Comparison of ENCODE assay signal across 7 mouse cellular contexts in the genomic region with DNA sequence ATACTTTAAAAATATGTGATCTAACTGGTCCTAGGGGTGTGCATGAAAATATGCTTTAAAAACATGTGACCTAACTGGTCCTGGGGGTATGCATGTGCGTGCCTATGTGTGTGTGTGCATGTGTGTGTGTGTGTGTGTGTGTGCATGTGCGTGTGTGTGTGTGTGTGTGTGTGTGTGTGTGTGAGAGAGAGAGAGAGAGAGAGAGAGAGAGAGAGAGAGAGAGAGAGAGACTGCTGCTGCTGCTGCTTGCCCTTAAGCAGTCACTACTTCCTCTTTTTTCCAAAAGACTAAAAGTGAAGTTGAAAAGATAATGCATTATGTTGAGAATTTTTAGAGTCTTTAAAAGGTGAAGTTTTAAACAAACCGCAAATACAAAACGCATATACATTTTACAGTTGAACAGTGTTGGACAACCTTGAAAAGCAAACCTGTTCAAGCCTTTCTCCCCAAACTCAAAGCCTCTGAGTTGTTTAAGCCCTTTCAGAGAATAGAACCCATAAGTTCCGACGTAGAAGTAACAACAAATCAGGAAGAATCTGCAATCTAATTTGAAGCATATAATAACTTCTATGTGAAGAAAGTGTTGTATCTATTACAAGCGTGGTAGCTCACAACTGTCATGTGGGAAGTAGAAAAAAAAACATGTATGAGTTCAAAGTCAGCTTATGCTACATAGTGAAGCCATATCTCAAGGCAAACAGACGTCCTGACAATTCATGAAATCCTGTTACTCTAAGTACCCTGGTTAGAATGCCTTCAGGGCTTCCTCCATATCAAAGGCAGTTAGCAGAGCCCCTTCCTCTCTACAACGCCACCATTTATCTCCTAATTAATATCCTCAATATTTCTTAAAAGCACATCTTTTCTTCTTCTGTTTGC. TPM values are rescaled to one million over a fixed set of nuclear protein-coding genes. Genes with fewer than 3 reads are reported as not detected.
A peak's percentile ranks its signal among the peaks of the same experiment; 100 is the strongest.
DNase-seq lines count a peak whose midpoint lies in the region; ATAC-seq lines count a peak whose summit lies in the region.

No protein-coding gene starts in this region.

- H3K9me3 ChIP-seq in liver, embryonic 11.5 days (ENCODE audit: control insufficient read depth, low read length), result no peaks in the 10 kb centered on the region
- no peaks in the 10 kb centered on the region for H3K9me3 ChIP-seq in embryonic facial prominence, embryonic 15.5 days (replicated peaks)
- no peaks in the 10 kb centered on the region for H3K9me3 ChIP-seq in limb, embryonic 11.5 days (ENCODE audit: control insufficient read depth, low read length)

- H3K4me2 ChIP-seq in liver, embryonic 11.5 days, result peak overlapping the region; percentile 73
- H3K4me2 ChIP-seq in embryonic facial prominence, embryonic 15.5 days (replicated peaks), result peak overlapping the region; percentile 60
- peak overlapping the region; percentile 61; the same call in 1 of the 2 replicates for H3K4me2 ChIP-seq in limb, embryonic 11.5 days (ENCODE audit: low read depth, severe bottlenecking)

- DNase-seq in liver, embryonic 11.5 days (ENCODE audit: low spot score), result no peak
- DNase-seq in liver, result no peak
- DNase-seq in limb, embryonic 11.5 days (ENCODE audit: low spot score), result no peak
- no peak for DNase-seq in spleen, adult 12 weeks (ENCODE audit: low spot score)
- no peak for DNase-seq in right cerebral cortex, postnatal 36 days (ENCODE audit: low spot score in 2 of 2)

- H3K27ac ChIP-seq in liver, embryonic 11.5 days (ENCODE audit: low read depth, low read length), result peak overlapping the region; percentile 87
- peak overlapping the region; percentile 90 for H3K27ac ChIP-seq in embryonic facial prominence, embryonic 15.5 days (replicated peaks)
- H3K27ac ChIP-seq in limb, embryonic 11.5 days (replicated peaks; ENCODE audit: low read depth, low read length), result no peak overlapping the region

- no peaks in the 10 kb centered on the region for H3K4me1 ChIP-seq in liver, embryonic 11.5 days (replicated peaks; ENCODE audit: control insufficient read depth, insufficient read depth, low read length)
- peaks cover 6% of the 10 kb centered on the region; the same call in 1 of the 2 replicates for H3K4me1 ChIP-seq in embryonic facial prominence, embryonic 15.5 days
- no peaks in the 10 kb centered on the region for H3K4me1 ChIP-seq in limb, embryonic 11.5 days (ENCODE audit: control insufficient read depth, insufficient read depth, low read length)

- peak overlapping the region; percentile 62 for H3K4me3 ChIP-seq in liver, embryonic 11.5 days (ENCODE audit: low read depth, low read length)
- H3K4me3 ChIP-seq in embryonic facial prominence, embryonic 15.5 days (replicated peaks), result peak overlapping the region; percentile 54
- no peak overlapping the region for H3K4me3 ChIP-seq in limb, embryonic 11.5 days (ENCODE audit: low read depth, low read length)

- H3K27me3 ChIP-seq in liver, embryonic 11.5 days (replicated peaks; ENCODE audit: control insufficient read depth, insufficient read depth, low read length), result no peaks in the 10 kb centered on the region
- no peaks in the 10 kb centered on the region for H3K27me3 ChIP-seq in embryonic facial prominence, embryonic 15.5 days
- H3K27me3 ChIP-seq in limb, embryonic 11.5 days (ENCODE audit: control insufficient read depth, insufficient read depth, low read length), result no peaks in the 10 kb centered on the region

- H3K36me3 ChIP-seq in liver, embryonic 11.5 days (ENCODE audit: control insufficient read depth, insufficient read depth, low read length), result no peaks in the 10 kb centered on the region
- H3K36me3 ChIP-seq in embryonic facial prominence, embryonic 15.5 days, result no peaks in the 10 kb centered on the region
- H3K36me3 ChIP-seq in limb, embryonic 11.5 days (ENCODE audit: control insufficient read depth, insufficient read depth, low read length), result no peaks in the 10 kb centered on the region

- peak; percentile 32 for ATAC-seq in liver, embryonic 11.5 days (replicated peaks; ENCODE audit: low FRiP score)
- peak; percentile 47; the same call in 1 of the 2 replicates for ATAC-seq in embryonic facial prominence, embryonic 15.5 days (ENCODE audit: insufficient number of reproducible peaks, low FRiP score, low TSS enrichment, low read depth)
- ATAC-seq in limb, embryonic 11.5 days (ENCODE audit: insufficient number of reproducible peaks, low FRiP score, low TSS enrichment, low read depth), result no peak
- peak; percentile 55; the same call in 1 of the 2 replicates for ATAC-seq in neutrophil, adult 5-6 weeks (ENCODE audit: extremely low read depth, insufficient number of reproducible peaks, low FRiP score, poor library complexity, severe bottlenecking)

- H3K9ac ChIP-seq in liver, embryonic 11.5 days (ENCODE audit: low read depth, low read length), result peak overlapping the region; percentile 79; the same call in 1 of the 2 replicates
- H3K9ac ChIP-seq in embryonic facial prominence, embryonic 15.5 days, result peak overlapping the region; percentile 28
- H3K9ac ChIP-seq in limb, embryonic 11.5 days (ENCODE audit: low read length), result no peak overlapping the region

- 37% methylated on average over 9 of the region's 9 CpGs for WGBS in liver, embryonic 11.5 days
- 43% methylated on average over 9 of the region's 9 CpGs for WGBS in embryonic facial prominence, embryonic 15.5 days
- WGBS in limb, embryonic 11.5 days, result 64% methylated on average over 9 of the region's 9 CpGs

RNA-seq across cellular contexts. Expression of a gene that starts 0.6 kb away (rescaled TPM):
- 23.6 and 27.3 TPM in 2 replicates for polyA plus RNA-seq in liver, embryonic 11.5 days (2014; fragmentation: Nextera tagmentation; extraction: Ambion mirVana)
- 20.0 and 20.1 TPM in 2 replicates for polyA plus RNA-seq in embryonic facial prominence, embryonic 15.5 days (2015; fragmentation: Nextera tagmentation; extraction: Ambion mirVana)
- 10.0 and 11.9 TPM in 2 replicates for polyA plus RNA-seq in limb, embryonic 11.5 days (2014; fragmentation: Nextera tagmentation; extraction: Ambion mirVana)
- total RNA-seq in neutrophil, adult 5-6 weeks (2017), result 6.2 and 12.4 TPM in 2 replicates
